Mouse (Mus musculus): ENCODE data around the gene Prrt4. TPM values are rescaled to one million over a fixed set of nuclear protein-coding genes. Genes with fewer than 3 reads are reported as not detected.
A peak's percentile ranks its signal among the peaks of the same experiment; 100 is the strongest.

Prrt4 gene
- polyA plus RNA-seq, 1 experiment from 2014 or later, result 11.1 TPM

- no peak for ATAC-seq
- Histone ChIP-seq H3K4me2 (ENCODE audit: low read length) (peak overlapping the region; percentile 74), H3K9ac (ENCODE audit: low read depth, low read length) (peak overlapping the region; percentile 82), H3K27ac (ENCODE audit: low read depth, low read length) (peak overlapping the region; percentile 90), H3K9me3 (ENCODE audit: control insufficient read depth, low read length) (no peaks in the 10 kb centered on the region), H3K36me3 (ENCODE audit: control insufficient read depth, insufficient read depth, low read length) (peaks cover 3% of the 10 kb centered on the region; the same call in 1 of the 2 replicates), H3K4me3 (ENCODE audit: low read length) (peak overlapping the region; percentile 76), H3K27me3 (replicated peaks; ENCODE audit: control insufficient read depth, insufficient read depth, low read length) (no peaks in the 10 kb centered on the region), H3K4me1 (ENCODE audit: control insufficient read depth, insufficient read depth, low read depth, low read length) (peaks cover 3% of the 10 kb centered on the region)
- WGBS, result 41% methylated on average over 8 of the region's 8 CpGs
Observed at GRCm38 (mm10) chr6:29179843-29180242, 459 bp upstream of the Prrt4 start.

- WGBS, result 15% methylated on average over 17 of the region's 17 CpGs
- Histone ChIP-seq H3K4me3 (ENCODE audit: low read length) (peak overlapping the region; percentile 76), H3K27ac (ENCODE audit: low read depth, low read length) (peak overlapping the region; percentile 55; the same call in 1 of the 2 replicates), H3K36me3 (ENCODE audit: control insufficient read depth, insufficient read depth, low read length) (peaks cover 5% of the 10 kb centered on the region; the same call in 1 of the 2 replicates), H3K27me3 (replicated peaks; ENCODE audit: control insufficient read depth, insufficient read depth, low read length) (peaks cover 2% of the 10 kb centered on the region; the same call in 1 of the 2 replicates), H3K9me3 (ENCODE audit: control insufficient read depth, low read length) (no peaks in the 10 kb centered on the region), H3K4me1 (ENCODE audit: control insufficient read depth, insufficient read depth, low read depth, low read length) (peaks cover 3% of the 10 kb centered on the region), H3K9ac (ENCODE audit: low read depth, low read length) (peak overlapping the region; percentile 82), H3K4me2 (ENCODE audit: low read length) (peak overlapping the region; percentile 74)
- peak; percentile 73 for ATAC-seq
Observed at GRCm38 (mm10) chr6:29177901-29178879, 1.2 kb downstream of the Prrt4 start.

- Histone ChIP-seq H3K9me3 (ENCODE audit: control insufficient read depth, low read length) (no peaks in the 10 kb centered on the region), H3K27me3 (replicated peaks; ENCODE audit: control insufficient read depth, insufficient read depth, low read length) (peaks cover 8% of the 10 kb centered on the region), H3K4me1 (ENCODE audit: control insufficient read depth, insufficient read depth, low read depth, low read length) (peaks cover 18% of the 10 kb centered on the region), H3K9ac (ENCODE audit: low read depth, low read length) (no peak overlapping the region), H3K4me3 (ENCODE audit: low read length) (no peak overlapping the region), H3K4me2 (ENCODE audit: low read length) (no peak overlapping the region), H3K27ac (ENCODE audit: low read depth, low read length) (no peak overlapping the region), H3K36me3 (ENCODE audit: control insufficient read depth, insufficient read depth, low read length) (peaks cover 5% of the 10 kb centered on the region; the same call in 1 of the 2 replicates)
- ATAC-seq, result no peak
- 83% methylated on average over 3 of the region's 3 CpGs for WGBS
Observed at GRCm38 (mm10) chr6:29175113-29175512, 4.3 kb downstream of the Prrt4 start.

- Histone ChIP-seq H3K4me1 (ENCODE audit: control insufficient read depth, insufficient read depth, low read depth, low read length) (peaks cover 22% of the 10 kb centered on the region), H3K27ac (ENCODE audit: low read depth, low read length) (no peak overlapping the region), H3K4me3 (ENCODE audit: low read length) (no peak overlapping the region), H3K27me3 (replicated peaks; ENCODE audit: control insufficient read depth, insufficient read depth, low read length) (peaks cover 9% of the 10 kb centered on the region), H3K36me3 (ENCODE audit: control insufficient read depth, insufficient read depth, low read length) (peaks cover 5% of the 10 kb centered on the region; the same call in 1 of the 2 replicates), H3K4me2 (ENCODE audit: low read length) (no peak overlapping the region), H3K9ac (ENCODE audit: low read depth, low read length) (no peak overlapping the region), H3K9me3 (ENCODE audit: control insufficient read depth, low read length) (no peaks in the 10 kb centered on the region)
- no peak for ATAC-seq
- 33% methylated on average over 7 of the region's 7 CpGs for WGBS
Observed at GRCm38 (mm10) chr6:29174368-29174767, 5.0 kb downstream of the Prrt4 start.

- H3K4me2 ChIP-seq (ENCODE audit: low read length), result peak overlapping the region; percentile 97
- peaks cover 10% of the 10 kb centered on the region for H3K27me3 ChIP-seq (replicated peaks; ENCODE audit: control insufficient read depth, insufficient read depth, low read length)
- no peak overlapping the region for H3K27ac ChIP-seq (ENCODE audit: low read depth, low read length)
- ATAC-seq, result peak; percentile 65
- peak overlapping the region; percentile 67 for H3K9ac ChIP-seq (ENCODE audit: low read depth, low read length)
- H3K9me3 ChIP-seq (ENCODE audit: control insufficient read depth, low read length), result no peaks in the 10 kb centered on the region
- peaks cover 21% of the 10 kb centered on the region for H3K4me1 ChIP-seq (ENCODE audit: control insufficient read depth, insufficient read depth, low read depth, low read length)
- peaks cover 4% of the 10 kb centered on the region; the same call in 1 of the 2 replicates for H3K36me3 ChIP-seq (ENCODE audit: control insufficient read depth, insufficient read depth, low read length)
- H3K4me3 ChIP-seq (ENCODE audit: low read length), result peak overlapping the region; percentile 48
- WGBS, result under 1% methylated on average over 36 of the region's 40 CpGs
Observed at GRCm38 (mm10) chr6:29170952-29171388, 8.4 kb downstream of the Prrt4 start.

- WGBS, result 2% methylated on average over 62 of the region's 63 CpGs
Observed at GRCm38 (mm10) chr6:29170063-29170921, 9.1 kb downstream of the Prrt4 start.

GRCm38 (mm10) chr6:29169675-29170062 is 9.7 kb downstream of the Prrt4 start:
- Histone ChIP-seq H3K9ac (ENCODE audit: low read depth, low read length) (peak overlapping the region; percentile 67), H3K27me3 (replicated peaks; ENCODE audit: control insufficient read depth, insufficient read depth, low read length) (peaks cover 10% of the 10 kb centered on the region), H3K9me3 (ENCODE audit: control insufficient read depth, low read length) (no peaks in the 10 kb centered on the region), H3K4me1 (ENCODE audit: control insufficient read depth, insufficient read depth, low read depth, low read length) (peaks cover 21% of the 10 kb centered on the region), H3K4me3 (ENCODE audit: low read length) (no peak overlapping the region), H3K36me3 (ENCODE audit: control insufficient read depth, insufficient read depth, low read length) (0 out of 2 replicates have a peak, but pooled peaks cover 2% of the 10 kb centered on the region), H3K4me2 (ENCODE audit: low read length) (peak overlapping the region; percentile 97), H3K27ac (ENCODE audit: low read depth, low read length) (no peak overlapping the region)
- ATAC-seq, result no peak
- WGBS, result 12% methylated on average over 12 of the region's 12 CpGs

More at GRCm38 (mm10) chr6:29170063-29170921, 9.1 kb downstream of the Prrt4 start:
- Histone ChIP-seq H3K9me3 (ENCODE audit: control insufficient read depth, low read length) (no peaks in the 10 kb centered on the region), H3K9ac (ENCODE audit: low read depth, low read length) (peak overlapping the region; percentile 67), H3K36me3 (ENCODE audit: control insufficient read depth, insufficient read depth, low read length) (0 out of 2 replicates have a peak, but pooled peaks cover 2% of the 10 kb centered on the region), H3K4me1 (ENCODE audit: control insufficient read depth, insufficient read depth, low read depth, low read length) (peaks cover 21% of the 10 kb centered on the region), H3K27me3 (replicated peaks; ENCODE audit: control insufficient read depth, insufficient read depth, low read length) (peaks cover 10% of the 10 kb centered on the region), H3K4me3 (ENCODE audit: low read length) (peak overlapping the region; percentile 48), H3K4me2 (ENCODE audit: low read length) (peak overlapping the region; percentile 97), H3K27ac (ENCODE audit: low read depth, low read length) (no peak overlapping the region)
- ATAC-seq, result peak; percentile 15

GRCm38 (mm10) chr6:29168871-29169270 is 10.5 kb downstream of the Prrt4 start:
- no peak overlapping the region for H3K4me2 ChIP-seq (ENCODE audit: low read length)
- H3K36me3 ChIP-seq (ENCODE audit: control insufficient read depth, insufficient read depth, low read length), result 0 out of 2 replicates have a peak, but pooled peaks cover 2% of the 10 kb centered on the region
- no peak overlapping the region for H3K4me3 ChIP-seq (ENCODE audit: low read length)
- H3K27ac ChIP-seq (ENCODE audit: low read depth, low read length), result no peak overlapping the region
- WGBS, result 44% methylated on average over 2 of the region's 2 CpGs
- H3K9me3 ChIP-seq (ENCODE audit: control insufficient read depth, low read length), result no peaks in the 10 kb centered on the region
- ATAC-seq, result no peak
- H3K9ac ChIP-seq (ENCODE audit: low read depth, low read length), result no peak overlapping the region
- H3K4me1 ChIP-seq (ENCODE audit: control insufficient read depth, insufficient read depth, low read depth, low read length), result peaks cover 23% of the 10 kb centered on the region
- peaks cover 8% of the 10 kb centered on the region for H3K27me3 ChIP-seq (replicated peaks; ENCODE audit: control insufficient read depth, insufficient read depth, low read length)

Measured in hindbrain, embryonic 16.5 days (tissue).